Mouse (Mus musculus) urinary bladder, postnatal 25 days (tissue): ENCODE results near the gene Ankrd13a.

ENCODE experiments used
- DNase-seq: peaks from one replicate; pipeline ENCODE4 v3.0.0; 2022; ENCODE audit warnings: low spot score

Gene Ankrd13a

DNA sequence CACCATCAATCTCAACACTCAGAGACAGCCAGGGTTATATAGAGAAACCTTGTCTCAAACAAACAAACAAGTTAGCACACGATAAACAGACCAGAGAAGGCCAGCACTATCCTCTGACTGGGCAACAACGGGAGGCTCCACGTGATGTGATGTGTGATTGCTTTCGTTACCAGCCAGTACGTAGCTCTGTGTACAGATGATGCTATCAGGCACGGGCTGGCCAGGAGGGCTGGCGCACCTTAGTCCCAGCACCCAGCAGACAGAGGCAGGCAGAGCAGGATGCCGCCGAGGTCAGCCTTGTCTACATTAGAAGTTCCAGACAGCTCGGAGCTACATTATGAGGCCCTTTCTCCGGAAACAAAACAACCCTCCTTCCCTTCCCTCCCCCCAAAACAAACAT lies 25.4 kb downstream of the Ankrd13a start:
- no peak for DNase-seq

GRCm38 (mm10) chr5:114801049-114801448 lies 26.6 kb downstream of the Ankrd13a start:
- no peak for DNase-seq

GRCm38 (mm10) chr5:114801841-114802240 lies 27.4 kb downstream of the Ankrd13a start:
- no peak for DNase-seq

DNA sequence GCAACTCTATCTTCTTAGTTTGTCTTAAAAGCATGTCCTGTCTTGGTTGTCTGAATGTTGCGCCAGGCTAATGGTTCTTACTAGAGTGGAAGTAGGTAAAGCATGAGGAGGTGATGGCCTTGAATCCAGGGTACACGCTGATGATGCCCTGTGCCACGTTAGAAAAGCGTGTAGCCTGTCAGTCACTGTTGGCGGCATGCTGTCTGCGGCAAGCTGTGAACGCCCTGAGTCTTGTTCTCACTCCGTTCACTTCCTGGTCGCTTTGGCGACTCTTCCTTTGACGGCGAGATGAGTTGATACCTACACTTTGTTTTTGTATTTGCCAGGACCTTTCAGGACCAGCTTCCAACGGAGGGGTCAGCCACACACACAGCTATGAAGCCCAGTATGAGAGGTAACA lies 28.8 kb downstream of the Ankrd13a start:
- DNase-seq: no peak

GRCm38 (mm10) chr5:114804335-114804734 lies 29.9 kb downstream of the Ankrd13a start:
- no peak for DNase-seq

- DNase-seq: no peak
Measured at GRCm38 (mm10) chr5:114804958-114805357, 30.5 kb downstream of the Ankrd13a start.

- DNase-seq: no peak
Measured at GRCm38 (mm10) chr5:114805436-114806350, 31.2 kb downstream of the Ankrd13a start.

- no peak for DNase-seq
Measured at GRCm38 (mm10) chr5:114806636-114807035, 32.2 kb downstream of the Ankrd13a start.

DNA sequence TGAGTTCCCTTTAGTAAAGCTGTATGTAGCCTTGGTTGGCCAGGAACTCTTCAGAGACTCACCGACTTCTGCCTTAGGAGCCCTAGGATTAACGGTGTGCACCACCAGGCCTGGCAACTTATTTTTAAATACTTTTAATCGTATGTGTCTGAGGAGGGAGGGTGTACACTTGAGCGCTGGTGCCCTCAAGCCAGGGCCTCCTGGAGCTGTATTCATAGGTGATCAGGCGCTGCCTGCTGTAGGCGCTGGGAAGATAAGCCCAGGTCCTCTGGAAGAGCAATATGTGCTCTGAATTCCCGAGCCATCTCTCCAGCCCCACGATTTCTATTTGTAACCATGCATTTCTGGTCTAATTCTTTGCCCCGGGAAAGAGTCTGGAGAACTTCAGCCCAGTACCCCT lies 32.6 kb downstream of the Ankrd13a start:
- no peak for DNase-seq

- DNase-seq: no peak
Measured at GRCm38 (mm10) chr5:114807468-114807867, 33.0 kb downstream of the Ankrd13a start.

DNA sequence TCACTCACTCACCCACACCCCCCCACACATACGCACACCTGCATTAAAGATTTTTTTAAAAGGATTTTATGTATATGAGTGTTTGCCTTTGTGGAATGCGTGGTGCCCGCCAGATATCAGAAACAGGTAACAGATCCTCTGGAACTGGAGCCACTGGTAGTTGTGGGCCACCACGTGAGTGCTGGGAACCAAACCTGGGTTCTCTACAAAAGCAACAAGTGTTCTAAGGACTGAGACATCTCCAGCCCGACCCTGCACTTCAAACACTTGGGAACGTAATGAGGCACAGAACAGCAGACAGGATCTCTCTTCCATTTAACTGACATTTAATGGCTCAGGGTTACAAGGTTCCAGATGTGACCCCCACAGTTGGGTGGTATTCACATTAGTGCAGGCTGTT lies 33.4 kb downstream of the Ankrd13a start:
- no peak for DNase-seq

GRCm38 (mm10) chr5:114808385-114808784 lies 33.9 kb downstream of the Ankrd13a start:
- no peak for DNase-seq

GRCm38 (mm10) chr5:114809181-114809756 lies 34.8 kb downstream of the Ankrd13a start:
- DNase-seq: no peak

DNA sequence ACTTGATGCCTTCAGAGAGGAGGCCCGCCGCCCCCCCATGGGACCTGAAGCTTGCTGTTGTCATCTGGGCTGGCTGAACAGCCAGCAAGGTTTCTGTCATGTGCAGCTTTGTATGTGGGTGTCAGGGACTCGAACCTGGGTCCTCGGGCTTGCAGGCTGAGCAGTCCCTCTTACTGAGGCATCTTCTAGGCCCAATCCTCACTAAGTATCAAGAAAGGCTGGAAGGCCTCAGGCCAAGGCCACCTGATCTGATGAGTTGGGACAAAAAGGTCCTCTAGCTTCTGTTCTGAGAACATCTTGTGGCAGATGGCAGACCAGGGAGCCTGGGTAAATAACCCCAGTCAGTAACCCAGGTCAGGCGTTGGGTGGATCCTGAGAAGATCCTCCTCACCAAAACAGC lies 35.3 kb downstream of the Ankrd13a start:
- no peak for DNase-seq

- peak; percentile 80 for DNase-seq
Measured at GRCm38 (mm10) chr5:114813525-114814181, 39.2 kb downstream of the Ankrd13a start.

- no peak for DNase-seq
Measured at GRCm38 (mm10) chr5:114816599-114816998, 42.1 kb downstream of the Ankrd13a start.

DNA sequence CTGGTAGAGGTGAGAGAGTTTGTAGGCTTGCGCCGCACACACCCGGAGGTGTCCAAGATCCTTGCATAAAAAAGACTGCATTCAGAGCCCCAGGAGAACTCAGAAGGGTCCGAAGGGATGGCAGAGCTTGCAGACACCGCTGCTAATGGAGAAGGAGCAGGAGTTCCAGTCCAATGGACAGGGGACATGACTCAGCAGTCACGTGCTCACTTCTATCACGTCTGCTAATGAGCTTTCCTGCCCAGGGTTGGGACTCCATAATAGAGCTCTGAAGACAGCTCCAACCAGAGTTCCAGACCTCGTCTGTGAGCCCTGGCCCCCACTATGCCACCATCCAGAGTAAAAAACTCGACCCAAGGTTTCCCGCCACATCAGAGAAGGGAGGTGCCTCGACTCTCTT lies 43.6 kb downstream of the Ankrd13a start:
- no peak for DNase-seq

- DNase-seq: peak; percentile 67
Measured at GRCm38 (mm10) chr5:114822796-114823688, 48.6 kb downstream of the Ankrd13a start, which contains the start of gene 1500011B03Rik. TSS of gene 1500011B03Rik (minus strand) at chr5:114823468.

DNA sequence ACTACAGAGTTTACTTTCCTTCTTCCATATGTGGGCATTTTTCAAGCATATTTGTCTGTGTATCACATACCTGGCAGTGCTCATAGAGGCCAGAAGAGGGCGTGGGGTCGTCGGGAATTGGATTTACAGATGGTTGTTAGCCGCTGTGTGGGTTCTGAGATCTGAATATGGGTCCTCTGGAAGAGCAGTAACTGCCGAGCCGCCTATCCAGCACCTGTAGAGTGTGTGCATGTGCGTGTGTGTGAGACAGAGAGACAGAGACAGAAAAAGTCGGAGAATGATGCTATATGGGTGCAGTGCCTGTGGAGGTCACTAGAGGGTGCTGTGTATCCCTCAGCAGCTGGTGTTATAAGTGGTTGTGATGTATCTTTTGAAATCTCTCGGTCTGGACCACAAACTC lies 49.7 kb downstream of the Ankrd13a start:
- DNase-seq: no peak

- DNase-seq: peak; percentile 64
Measured at GRCm38 (mm10) chr5:114825978-114826691, 51.7 kb downstream of the Ankrd13a start.

GRCm38 (mm10) chr5:114827427-114827826 lies 53.0 kb downstream of the Ankrd13a start:
- no peak for DNase-seq
